Mouse (Mus musculus): ENCODE measurements around the gene Actl11. TPM values are rescaled to one million over a fixed set of nuclear protein-coding genes. Genes with fewer than 3 reads are reported as not detected.
A peak's percentile ranks its signal among the peaks of the same experiment; 100 is the strongest.

Actl11 gene
- polyA plus RNA-seq, 1 experiment from 2014 or later, result not detected

- Histone ChIP-seq H3K4me1 (replicated peaks; ENCODE audit: control insufficient read depth, insufficient read depth, low read length) (no peaks in the 10 kb centered on the region), H3K9ac (ENCODE audit: low read depth, low read length) (no peak overlapping the region), H3K9me3 (ENCODE audit: control insufficient read depth) (no peaks in the 10 kb centered on the region), H3K27me3 (replicated peaks; ENCODE audit: control insufficient read depth, insufficient read depth, low read length) (no peaks in the 10 kb centered on the region), H3K36me3 (ENCODE audit: control insufficient read depth, insufficient read depth) (peaks cover 8% of the 10 kb centered on the region; the same call in 1 of the 2 replicates), H3K27ac (ENCODE audit: low read depth, low read length) (no peak overlapping the region), H3K4me3 (ENCODE audit: low read depth, low read length) (no peak overlapping the region), H3K4me2 (replicated peaks; ENCODE audit: low read depth) (no peak overlapping the region)
- peak; percentile 70 for TF ChIP-seq CTCF (IDR thresholded peaks at IDR 0.05; ENCODE audit: low read depth)
- ATAC-seq, result no peak
- 54% methylated on average over 5 of the region's 5 CpGs for WGBS
Observed at GRCm38 (mm10) chr9:107961881-107962280, 33.6 kb downstream of the Actl11 start.

GRCm38 (mm10) chr9:107962916-107963315 is 34.6 kb downstream of the Actl11 start:
- H3K9me3 ChIP-seq (ENCODE audit: control insufficient read depth), result no peaks in the 10 kb centered on the region
- H3K4me1 ChIP-seq (replicated peaks; ENCODE audit: control insufficient read depth, insufficient read depth, low read length), result no peaks in the 10 kb centered on the region
- H3K4me2 ChIP-seq (replicated peaks; ENCODE audit: low read depth), result no peak overlapping the region
- H3K9ac ChIP-seq (ENCODE audit: low read depth, low read length), result no peak overlapping the region
- H3K36me3 ChIP-seq (ENCODE audit: control insufficient read depth, insufficient read depth), result peaks cover 8% of the 10 kb centered on the region; the same call in 1 of the 2 replicates
- no peak overlapping the region for H3K4me3 ChIP-seq (ENCODE audit: low read depth, low read length)
- TF ChIP-seq CTCF (IDR thresholded peaks at IDR 0.05; ENCODE audit: low read depth), result no peak
- no peaks in the 10 kb centered on the region for H3K27me3 ChIP-seq (replicated peaks; ENCODE audit: control insufficient read depth, insufficient read depth, low read length)
- no peak overlapping the region for H3K27ac ChIP-seq (ENCODE audit: low read depth, low read length)
- ATAC-seq, result no peak
- WGBS, result 95% methylated on average over 9 of the region's 9 CpGs

- peaks cover 8% of the 10 kb centered on the region; the same call in 1 of the 2 replicates for H3K36me3 ChIP-seq (ENCODE audit: control insufficient read depth, insufficient read depth)
- ATAC-seq, result peak; percentile 64
- 24% methylated on average over 5 of the region's 5 CpGs for WGBS
- no peaks in the 10 kb centered on the region for H3K9me3 ChIP-seq (ENCODE audit: control insufficient read depth)
- peak; percentile 97 for TF ChIP-seq CTCF (IDR thresholded peaks at IDR 0.05; ENCODE audit: low read depth)
- H3K4me2 ChIP-seq (replicated peaks; ENCODE audit: low read depth), result no peak overlapping the region
- H3K4me3 ChIP-seq (ENCODE audit: low read depth, low read length), result no peak overlapping the region
- no peak overlapping the region for H3K9ac ChIP-seq (ENCODE audit: low read depth, low read length)
- H3K27ac ChIP-seq (ENCODE audit: low read depth, low read length), result no peak overlapping the region
- H3K27me3 ChIP-seq (replicated peaks; ENCODE audit: control insufficient read depth, insufficient read depth, low read length), result no peaks in the 10 kb centered on the region
- no peaks in the 10 kb centered on the region for H3K4me1 ChIP-seq (replicated peaks; ENCODE audit: control insufficient read depth, insufficient read depth, low read length)
Observed at GRCm38 (mm10) chr9:107963700-107964099, 35.4 kb downstream of the Actl11 start.

GRCm38 (mm10) chr9:107964681-107965080 is 36.4 kb downstream of the Actl11 start:
- no peak overlapping the region for H3K27ac ChIP-seq (ENCODE audit: low read depth, low read length)
- H3K9ac ChIP-seq (ENCODE audit: low read depth, low read length), result no peak overlapping the region
- H3K4me3 ChIP-seq (ENCODE audit: low read depth, low read length), result no peak overlapping the region
- H3K4me1 ChIP-seq (replicated peaks; ENCODE audit: control insufficient read depth, insufficient read depth, low read length), result no peaks in the 10 kb centered on the region
- 88% methylated on average over 9 of the region's 9 CpGs for WGBS
- H3K27me3 ChIP-seq (replicated peaks; ENCODE audit: control insufficient read depth, insufficient read depth, low read length), result no peaks in the 10 kb centered on the region
- TF ChIP-seq CTCF (IDR thresholded peaks at IDR 0.05; ENCODE audit: low read depth), result no peak
- no peaks in the 10 kb centered on the region for H3K9me3 ChIP-seq (ENCODE audit: control insufficient read depth)
- H3K36me3 ChIP-seq (ENCODE audit: control insufficient read depth, insufficient read depth), result peaks cover 4% of the 10 kb centered on the region
- no peak for ATAC-seq
- H3K4me2 ChIP-seq (replicated peaks; ENCODE audit: low read depth), result no peak overlapping the region

- Histone ChIP-seq H3K36me3 (ENCODE audit: control insufficient read depth, insufficient read depth) (peaks cover 8% of the 10 kb centered on the region), H3K27me3 (replicated peaks; ENCODE audit: control insufficient read depth, insufficient read depth, low read length) (no peaks in the 10 kb centered on the region), H3K9me3 (ENCODE audit: control insufficient read depth) (no peaks in the 10 kb centered on the region), H3K9ac (ENCODE audit: low read depth, low read length) (no peak overlapping the region), H3K27ac (ENCODE audit: low read depth, low read length) (no peak overlapping the region), H3K4me2 (replicated peaks; ENCODE audit: low read depth) (no peak overlapping the region), H3K4me3 (ENCODE audit: low read depth, low read length) (no peak overlapping the region), H3K4me1 (replicated peaks; ENCODE audit: control insufficient read depth, insufficient read depth, low read length) (no peaks in the 10 kb centered on the region)
- ATAC-seq, result no peak
- WGBS, result 85% methylated on average over 10 of the region's 10 CpGs
- no peak for TF ChIP-seq CTCF (IDR thresholded peaks at IDR 0.05; ENCODE audit: low read depth)
Observed at GRCm38 (mm10) chr9:107966676-107967075, 38.4 kb downstream of the Actl11 start.

- 72% methylated on average over 6 of the region's 6 CpGs for WGBS
- no peak overlapping the region for H3K9ac ChIP-seq (ENCODE audit: low read depth, low read length)
- no peaks in the 10 kb centered on the region for H3K4me1 ChIP-seq (replicated peaks; ENCODE audit: control insufficient read depth, insufficient read depth, low read length)
- H3K36me3 ChIP-seq (ENCODE audit: control insufficient read depth, insufficient read depth), result peaks cover 8% of the 10 kb centered on the region
- H3K27me3 ChIP-seq (replicated peaks; ENCODE audit: control insufficient read depth, insufficient read depth, low read length), result no peaks in the 10 kb centered on the region
- TF ChIP-seq CTCF (IDR thresholded peaks at IDR 0.05; ENCODE audit: low read depth), result no peak
- ATAC-seq, result no peak
- no peak overlapping the region for H3K4me2 ChIP-seq (replicated peaks; ENCODE audit: low read depth)
- H3K27ac ChIP-seq (ENCODE audit: low read depth, low read length), result no peak overlapping the region
- H3K9me3 ChIP-seq (ENCODE audit: control insufficient read depth), result no peaks in the 10 kb centered on the region
- no peak overlapping the region for H3K4me3 ChIP-seq (ENCODE audit: low read depth, low read length)
Observed at GRCm38 (mm10) chr9:107967437-107967836, 39.2 kb downstream of the Actl11 start.

GRCm38 (mm10) chr9:107968531-107968930 is 40.3 kb downstream of the Actl11 start:
- no peak for TF ChIP-seq CTCF (IDR thresholded peaks at IDR 0.05; ENCODE audit: low read depth)
- Histone ChIP-seq H3K27ac (ENCODE audit: low read depth, low read length) (no peak overlapping the region), H3K27me3 (replicated peaks; ENCODE audit: control insufficient read depth, insufficient read depth, low read length) (no peaks in the 10 kb centered on the region), H3K9ac (ENCODE audit: low read depth, low read length) (no peak overlapping the region), H3K9me3 (ENCODE audit: control insufficient read depth) (no peaks in the 10 kb centered on the region), H3K4me3 (ENCODE audit: low read depth, low read length) (no peak overlapping the region), H3K4me2 (replicated peaks; ENCODE audit: low read depth) (no peak overlapping the region), H3K4me1 (replicated peaks; ENCODE audit: control insufficient read depth, insufficient read depth, low read length) (no peaks in the 10 kb centered on the region), H3K36me3 (ENCODE audit: control insufficient read depth, insufficient read depth) (peaks cover 8% of the 10 kb centered on the region)
- no peak for ATAC-seq
- 93% methylated on average over 7 of the region's 7 CpGs for WGBS
